ENCODE assay signal across 12 mouse cellular contexts in genomic region chr11:116439269-116440240, GRCm38 (mm10). TPM values are rescaled to one million over a fixed set of nuclear protein-coding genes. Genes with fewer than 3 reads are reported as not detected.
A peak's percentile ranks its signal among the peaks of the same experiment; 100 is the strongest.
DNase-seq lines count a peak whose midpoint lies in the region; ATAC-seq lines count a peak whose summit lies in the region.
"Had no signal": no experiment of that assay in that cellular context is flagged by ENCODE, and none has a peak within 500 bp of the region (broad histone marks: within the 10 kb centered on the region; RNA-seq: fewer than 3 reads in every experiment).

No protein-coding gene starts in this region.

- intact Hi-C loops in left cerebral cortex, postnatal 36 days (cut with DNase I), result no loop called here

- H3K27ac ChIP-seq in embryonic facial prominence, embryonic 13.5 days, result 0 out of 2 replicates have a peak overlapping the region, but pooled peaks have one; percentile 16
- H3K27ac ChIP-seq in embryonic facial prominence, embryonic 10.5 days (replicated peaks), result no peak overlapping the region
- H3K27ac ChIP-seq in kidney, embryonic 16.5 days (ENCODE audit: low read length), result peak overlapping the region; percentile 45; the same call in 1 of the 2 replicates

- H3K4me2 ChIP-seq in embryonic facial prominence, embryonic 13.5 days, result no peak overlapping the region
- H3K4me2 ChIP-seq in kidney, embryonic 16.5 days (replicated peaks; ENCODE audit: low read depth, low read length), result no peak overlapping the region

- no peaks in the 10 kb centered on the region for H3K9me3 ChIP-seq in embryonic facial prominence, embryonic 13.5 days
- H3K9me3 ChIP-seq in embryonic facial prominence, embryonic 10.5 days, result no peaks in the 10 kb centered on the region
- H3K9me3 ChIP-seq in kidney, embryonic 16.5 days (ENCODE audit: low read length), result no peaks in the 10 kb centered on the region

- no peak for ATAC-seq in embryonic facial prominence, embryonic 13.5 days (ENCODE audit: insufficient number of reproducible peaks, insufficient read depth, low FRiP score, low TSS enrichment, low read depth)
- ATAC-seq in kidney, embryonic 16.5 days (ENCODE audit: low FRiP score, low TSS enrichment), result no peak
- ATAC-seq in activated CD4-positive, CD25-positive, alpha-beta regulatory T cell, adult 4 months, result peak; percentile 50
- ATAC-seq: hindbrain, embryonic 16.5 days had no signal

- no peak overlapping the region for H3K9ac ChIP-seq in embryonic facial prominence, embryonic 13.5 days
- H3K9ac ChIP-seq in kidney, embryonic 16.5 days (replicated peaks; ENCODE audit: low read length), result no peak overlapping the region

- peaks cover 26% of the 10 kb centered on the region for H3K4me1 ChIP-seq in embryonic facial prominence, embryonic 13.5 days
- H3K4me1 ChIP-seq in embryonic facial prominence, embryonic 10.5 days, result peaks cover 42% of the 10 kb centered on the region
- H3K4me1 ChIP-seq in kidney, embryonic 16.5 days (ENCODE audit: insufficient read depth, low read length), result peaks cover 38% of the 10 kb centered on the region

- H3K27me3 ChIP-seq in embryonic facial prominence, embryonic 13.5 days, result no peaks in the 10 kb centered on the region
- no peaks in the 10 kb centered on the region for H3K27me3 ChIP-seq in embryonic facial prominence, embryonic 10.5 days (replicated peaks; ENCODE audit: low read depth, poor library complexity, severe bottlenecking)
- H3K27me3 ChIP-seq in kidney, embryonic 16.5 days (ENCODE audit: insufficient read depth, low read length), result no peaks in the 10 kb centered on the region

- no peak overlapping the region for H3K4me3 ChIP-seq in embryonic facial prominence, embryonic 13.5 days
- H3K4me3 ChIP-seq in embryonic facial prominence, embryonic 10.5 days, result no peak overlapping the region
- no peak overlapping the region for H3K4me3 ChIP-seq in kidney, embryonic 16.5 days (ENCODE audit: low read length)

- no peak for DNase-seq in embryonic facial prominence, embryonic 10.5 days (ENCODE audit: low spot score)
- no peak for DNase-seq in kidney, adult 11 months
- DNase-seq in natural killer cell, adult 2 months (ENCODE audit: low spot score in 2 of 2), result peak; percentile 85 to 94
- no peak for DNase-seq in left cerebral cortex, postnatal 36 days (ENCODE audit: low spot score in 2 of 2)
- DNase-seq in left cerebral cortex, adult 11 months (ENCODE audit: low spot score), result no peak
- DNase-seq: layer of hippocampus, postnatal 36 days had no signal

- H3K36me3 ChIP-seq in embryonic facial prominence, embryonic 13.5 days, result peaks cover 34% of the 10 kb centered on the region
- peaks cover 51% of the 10 kb centered on the region for H3K36me3 ChIP-seq in embryonic facial prominence, embryonic 10.5 days (replicated peaks)
- peaks cover 27% of the 10 kb centered on the region for H3K36me3 ChIP-seq in kidney, embryonic 16.5 days (ENCODE audit: insufficient read depth, low read length)

- WGBS in embryonic facial prominence, embryonic 13.5 days, result 83% methylated on average over 19 of the region's 19 CpGs
- 87% methylated on average over 19 of the region's 19 CpGs for WGBS in embryonic facial prominence, embryonic 10.5 days
- 67% methylated on average over 19 of the region's 19 CpGs for WGBS in kidney, embryonic 16.5 days

RNA-seq across cellular contexts. Expression of gene Ubald2, which starts 5.7 kb away (rescaled TPM):
- 26.4 and 35.2 TPM in 2 replicates for polyA plus RNA-seq in embryonic facial prominence, embryonic 13.5 days (2015; fragmentation: Nextera tagmentation; extraction: Ambion mirVana)
- polyA plus RNA-seq in embryonic facial prominence, embryonic 10.5 days (2016; fragmentation: Nextera tagmentation; extraction: Ambion mirVana), result 43.7 and 46.4 TPM in 2 replicates
- polyA plus RNA-seq in kidney, embryonic 16.5 days (2015; fragmentation: Nextera tagmentation; extraction: Ambion mirVana), result 51.2 and 51.4 TPM in 2 replicates
- 10 to 100 TPM; 13.7 to 15.0 TPM for polyA plus RNA-seq in activated CD4-positive, CD25-positive, alpha-beta regulatory T cell, adult 4 months (2017; shearing (Covaris generic))
- 10 to 100 TPM; 27.5 to 31.8 TPM for total RNA-seq in left cerebral cortex, postnatal 36 days (2021)

RNA-seq across cellular contexts. Expression of gene Qrich2, which starts 26.5 kb away (rescaled TPM):
- polyA plus RNA-seq in embryonic facial prominence, embryonic 13.5 days (2015; fragmentation: Nextera tagmentation; extraction: Ambion mirVana), result 0.19 and 0.55 TPM in 2 replicates
- polyA plus RNA-seq in embryonic facial prominence, embryonic 10.5 days (2016; fragmentation: Nextera tagmentation; extraction: Ambion mirVana), result 0.23 and 0.44 TPM in 2 replicates
- 0.15 and 0.32 TPM in 2 replicates for polyA plus RNA-seq in kidney, embryonic 16.5 days (2015; fragmentation: Nextera tagmentation; extraction: Ambion mirVana)
- not detected for polyA plus RNA-seq in activated CD4-positive, CD25-positive, alpha-beta regulatory T cell, adult 4 months (2017; shearing (Covaris generic))
- not detected for total RNA-seq in left cerebral cortex, postnatal 36 days (2021)
- total RNA-seq: layer of hippocampus, postnatal 36 days had no signal
- polyA plus RNA-seq: embryonic facial prominence, embryonic 11.5 days; lung, embryonic 16.5 days had no signal

RNA-seq across cellular contexts. Expression of gene Rnf157, which starts 26.7 kb away (rescaled TPM):
- polyA plus RNA-seq in embryonic facial prominence, embryonic 13.5 days (2015; fragmentation: Nextera tagmentation; extraction: Ambion mirVana), result 10.2 and 16.5 TPM in 2 replicates
- 12.7 and 15.7 TPM in 2 replicates for polyA plus RNA-seq in embryonic facial prominence, embryonic 10.5 days (2016; fragmentation: Nextera tagmentation; extraction: Ambion mirVana)
- polyA plus RNA-seq in kidney, embryonic 16.5 days (2015; fragmentation: Nextera tagmentation; extraction: Ambion mirVana), result 6.1 and 6.8 TPM in 2 replicates
- polyA plus RNA-seq in activated CD4-positive, CD25-positive, alpha-beta regulatory T cell, adult 4 months (2017; shearing (Covaris generic)), result 1 to 10 TPM; 6.6 to 6.9 TPM
- total RNA-seq in left cerebral cortex, postnatal 36 days (2021), result 100 to 1,000 TPM; 266 to 286 TPM

RNA-seq across cellular contexts. Expression of gene Prpsap1, which starts 54.4 kb away (rescaled TPM):
- polyA plus RNA-seq in embryonic facial prominence, embryonic 13.5 days (2015; fragmentation: Nextera tagmentation; extraction: Ambion mirVana), result 186 and 193 TPM in 2 replicates
- 233 and 242 TPM in 2 replicates for polyA plus RNA-seq in embryonic facial prominence, embryonic 10.5 days (2016; fragmentation: Nextera tagmentation; extraction: Ambion mirVana)
- 217 and 226 TPM in 2 replicates for polyA plus RNA-seq in kidney, embryonic 16.5 days (2015; fragmentation: Nextera tagmentation; extraction: Ambion mirVana)
- polyA plus RNA-seq in activated CD4-positive, CD25-positive, alpha-beta regulatory T cell, adult 4 months (2017; shearing (Covaris generic)), result 10 to 100 TPM; 47.3 to 60.5 TPM
- 10 to 100 TPM; 68.5 to 91.5 TPM for total RNA-seq in left cerebral cortex, postnatal 36 days (2021)

Comparison
In these comparisons a context has a peak if more than half of its experiments do, and no peak if none do; other contexts are left out.
1. DNase-seq: peak in natural killer cell, adult 2 months (2 of 2); none in embryonic facial prominence, embryonic 10.5 days (single experiment), kidney, adult 11 months (single experiment), left cerebral cortex, postnatal 36 days (0 of 2) and left cerebral cortex, adult 11 months (single experiment).